In genomic region chr1:74091611-74092224, GRCm38 (mm10) we compare ENCODE assay signal across 10 mouse cellular contexts. TPM values are rescaled to one million over a fixed set of nuclear protein-coding genes. Genes with fewer than 3 reads are reported as not detected.
A peak's percentile ranks its signal among the peaks of the same experiment; 100 is the strongest.
DNase-seq lines count a peak whose midpoint lies in the region; ATAC-seq and TF ChIP-seq lines count a peak whose summit lies in the region.
"Had no signal": no experiment of that assay in that cellular context is flagged by ENCODE, and none has a peak within 500 bp of the region (broad histone marks: within the 10 kb centered on the region; RNA-seq: fewer than 3 reads in every experiment).

No protein-coding gene starts in this region.

- TF ChIP-seq CTCF in kidney, adult 2 months (conservative IDR thresholded peaks at IDR 0.05; ENCODE audit: insufficient read depth, insufficient read length, low read depth, low read length): no peak

- no peak overlapping the region for H3K4me2 ChIP-seq in forebrain, embryonic 11.5 days (ENCODE audit: low read depth, low read length, severe bottlenecking)
- H3K4me2 ChIP-seq in limb, embryonic 15.5 days: peak overlapping the region; percentile 55

- H3K4me1 ChIP-seq in kidney, adult 2 months (ENCODE audit: control insufficient read depth, insufficient read depth, low read length): peaks cover 28% of the 10 kb centered on the region
- peaks cover 3% of the 10 kb centered on the region; the same call in 1 of the 2 replicates for H3K4me1 ChIP-seq in forebrain, embryonic 11.5 days (replicated peaks; ENCODE audit: control insufficient read depth, insufficient read depth, low read length)
- H3K4me1 ChIP-seq in limb, embryonic 15.5 days: peaks cover 71% of the 10 kb centered on the region

- no peak overlapping the region for H3K4me3 ChIP-seq in kidney, adult 2 months (ENCODE audit: insufficient read depth, low read depth, low read length)
- H3K4me3 ChIP-seq in forebrain, embryonic 11.5 days (ENCODE audit: low read depth, low read length): no peak overlapping the region
- peak overlapping the region; percentile 46 for H3K4me3 ChIP-seq in limb, embryonic 15.5 days

- H3K27me3 ChIP-seq in kidney, adult 2 months (replicated peaks; ENCODE audit: control insufficient read depth, insufficient read depth, low read length): no peaks in the 10 kb centered on the region
- peaks cover under 1% of the 10 kb centered on the region; the same call in 1 of the 2 replicates for H3K27me3 ChIP-seq in forebrain, embryonic 11.5 days (ENCODE audit: control insufficient read depth, insufficient read depth, low read length)
- peaks cover 3% of the 10 kb centered on the region; the same call in 1 of the 2 replicates for H3K27me3 ChIP-seq in limb, embryonic 15.5 days
- H3K27me3 ChIP-seq: Patski had no signal

- DNase-seq in kidney, adult 2 months: no peak
- no peak for DNase-seq in kidney, postnatal 36 days
- peak; percentile 85 for DNase-seq in NIH3T3 (ENCODE audit: low read depth)
- DNase-seq in forebrain, embryonic 11.5 days (ENCODE audit: low spot score): no peak
- no peak for DNase-seq in cerebellum, adult 9-11 months
- no peak for DNase-seq in left cerebral cortex, adult 9 months (ENCODE audit: low spot score in 2 of 2)

- no peaks in the 10 kb centered on the region for H3K36me3 ChIP-seq in kidney, adult 2 months (ENCODE audit: control insufficient read depth, insufficient read depth, low read length)
- H3K36me3 ChIP-seq in forebrain, embryonic 11.5 days (ENCODE audit: control insufficient read depth, insufficient read depth, low read length): no peaks in the 10 kb centered on the region
- H3K36me3 ChIP-seq in limb, embryonic 15.5 days: no peaks in the 10 kb centered on the region

- no peaks in the 10 kb centered on the region for H3K9me3 ChIP-seq in forebrain, embryonic 11.5 days (ENCODE audit: control insufficient read depth, low read length)
- no peaks in the 10 kb centered on the region for H3K9me3 ChIP-seq in limb, embryonic 15.5 days

- TF ChIP-seq POLR2A in kidney, adult 2 months (IDR thresholded peaks at IDR 0.05; ENCODE audit: low read depth, low read length): no peak

- peak overlapping the region; percentile 92 for H3K27ac ChIP-seq in kidney, adult 2 months (ENCODE audit: insufficient read depth, low read depth, low read length)
- H3K27ac ChIP-seq in forebrain, embryonic 11.5 days (ENCODE audit: low read depth, low read length): no peak overlapping the region
- H3K27ac ChIP-seq in limb, embryonic 15.5 days: peak overlapping the region; percentile 95

- peak overlapping the region; percentile 32 for H3K9ac ChIP-seq in forebrain, embryonic 11.5 days (ENCODE audit: low read length)
- no peak overlapping the region for H3K9ac ChIP-seq in limb, embryonic 15.5 days

- no peak for ATAC-seq in forebrain, embryonic 11.5 days (replicated peaks; ENCODE audit: low FRiP score)
- peak; percentile 74 for ATAC-seq in limb, embryonic 15.5 days (ENCODE audit: insufficient number of reproducible peaks, low FRiP score, low TSS enrichment, low read depth)
- no peak for ATAC-seq in granulocyte monocyte progenitor cell, adult 5-6 weeks (replicated peaks; ENCODE audit: poor library complexity, severe bottlenecking)
- ATAC-seq: Patski had no signal

- 45% methylated on average over 6 of the region's 6 CpGs for WGBS in kidney, adult 2 months
- WGBS in forebrain, embryonic 11.5 days: 43% methylated on average over 6 of the region's 6 CpGs
- 8% methylated on average over 6 of the region's 6 CpGs for WGBS in limb, embryonic 15.5 days

RNA-seq across cellular contexts. Expression of gene Tns1, which starts 32.5 kb away (rescaled TPM):
- polyA plus RNA-seq in kidney, adult 2 months (2012; rRNA removed): 400 and 465 TPM in 2 replicates
- 15.6 and 17.1 TPM in 2 replicates for polyA plus RNA-seq in forebrain, embryonic 11.5 days (2014; fragmentation: Nextera tagmentation; extraction: Ambion mirVana)
- polyA plus RNA-seq in limb, embryonic 15.5 days (2015; fragmentation: Nextera tagmentation; extraction: Ambion mirVana): 59.9 and 65.2 TPM in 2 replicates
- 10.9 and 29.0 TPM in 2 replicates for total RNA-seq in granulocyte monocyte progenitor cell, adult 5-6 weeks (2014; fragmentation: Nextera tagmentation)
- 3.0 and 4.7 TPM in 2 replicates for total RNA-seq in granulocyte monocyte progenitor cell, adult 5-6 weeks (2017)

RNA-seq across cellular contexts. Expression of gene Rufy4, which starts 33.6 kb away (rescaled TPM):
- 2.4 and 3.3 TPM in 2 replicates for polyA plus RNA-seq in kidney, adult 2 months (2012; rRNA removed)
- polyA plus RNA-seq in forebrain, embryonic 11.5 days (2014; fragmentation: Nextera tagmentation; extraction: Ambion mirVana): 0.24 and 0.27 TPM in 2 replicates
- polyA plus RNA-seq in limb, embryonic 15.5 days (2015; fragmentation: Nextera tagmentation; extraction: Ambion mirVana): 0.35 and 0.84 TPM in 2 replicates
- 1.4 and 2.0 TPM in 2 replicates for total RNA-seq in granulocyte monocyte progenitor cell, adult 5-6 weeks (2014; fragmentation: Nextera tagmentation)
- total RNA-seq in granulocyte monocyte progenitor cell, adult 5-6 weeks (2017): 0.30 TPM in 1 of 2 replicates, not detected in the other
- total RNA-seq: left cerebral cortex, postnatal 36 days had no signal
